ENCODE assay signal across 8 mouse cellular contexts in the genomic region with DNA sequence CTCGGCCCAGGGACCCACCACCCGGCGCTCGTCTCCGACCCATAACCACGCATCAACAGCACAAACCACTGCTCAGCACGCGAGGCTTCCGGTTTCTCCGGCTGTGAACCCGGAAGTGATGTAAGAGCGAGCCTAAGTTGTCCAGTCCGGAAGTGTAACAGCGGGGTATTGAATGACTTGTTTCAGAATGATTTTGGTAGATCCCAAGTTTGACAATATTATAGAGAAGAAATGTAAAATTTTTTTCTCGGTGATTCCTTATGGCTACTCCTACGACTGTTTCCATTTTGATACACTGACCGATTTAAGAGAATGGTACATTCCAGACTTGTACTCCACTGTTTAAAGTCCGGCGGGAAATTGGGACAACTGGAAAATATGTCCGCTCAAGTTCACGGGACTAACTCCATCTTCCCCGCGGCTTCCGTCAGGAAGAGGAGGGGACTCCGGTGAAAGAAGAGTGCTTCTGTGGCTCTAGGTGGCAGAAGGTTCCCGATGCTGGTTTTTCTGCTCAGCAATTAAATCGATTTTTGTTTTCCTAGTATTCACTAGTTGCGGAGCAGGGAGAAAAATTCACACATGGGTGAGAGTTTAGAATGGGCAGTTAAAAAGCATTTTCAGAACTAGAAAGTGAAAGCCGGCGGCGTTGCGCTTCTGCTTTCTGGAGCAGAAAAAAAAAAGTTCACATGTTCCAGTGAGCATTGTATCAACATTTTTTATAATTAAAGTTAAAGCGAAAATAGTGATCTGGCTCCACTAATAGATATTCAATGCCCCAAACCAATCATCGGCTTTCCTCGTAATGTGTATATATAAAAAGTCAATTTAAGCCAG. TPM values are rescaled to one million over a fixed set of nuclear protein-coding genes. Genes with fewer than 3 reads are reported as not detected.
A peak's percentile ranks its signal among the peaks of the same experiment; 100 is the strongest.
DNase-seq lines count a peak whose midpoint lies in the region; ATAC-seq lines count a peak whose summit lies in the region.

A gene (minus strand): TSS at position 99 of the 834 bp plus-strand sequence.

- peak; percentile 96 for ATAC-seq in hindbrain, embryonic 12.5 days (ENCODE audit: low FRiP score)

- peak within 1 kb of the TSS; percentile 76 for H3K9ac ChIP-seq in hindbrain, embryonic 12.5 days

- peak within 1 kb of the TSS; percentile 81 for H3K4me3 ChIP-seq in hindbrain, embryonic 12.5 days

- H3K36me3 ChIP-seq in hindbrain, embryonic 12.5 days: peaks cover 21% of the 10 kb centered on the region

- H3K4me2 ChIP-seq in hindbrain, embryonic 12.5 days (replicated peaks): peak within 1 kb of the TSS; percentile 94

- H3K27ac ChIP-seq in hindbrain, embryonic 12.5 days: peak within 1 kb of the TSS; percentile 76

- no peaks in the 10 kb centered on the region for H3K9me3 ChIP-seq in hindbrain, embryonic 12.5 days (replicated peaks)

- H3K4me1 ChIP-seq in hindbrain, embryonic 12.5 days: peaks cover 11% of the 10 kb centered on the region

- no peaks in the 10 kb centered on the region for H3K27me3 ChIP-seq in hindbrain, embryonic 12.5 days

- WGBS in hindbrain, embryonic 12.5 days: 5% methylated on average over 35 of the region's 35 CpGs

- DNase-seq in NIH3T3 (ENCODE audit: low read depth): peak; percentile 96
- DNase-seq in cerebellum, postnatal 10 days: peak; percentile 93
- peak; percentile 76 to 85 for DNase-seq in frontal cortex, postnatal 10 days (ENCODE audit: low spot score in 2 of 2)
- DNase-seq in layer of hippocampus, postnatal 14 days (ENCODE audit: low spot score in 2 of 2): peak; percentile 88 to 94
- DNase-seq in lung, postnatal 14 days: peak; percentile 90
- DNase-seq in retina, adult 2 months (ENCODE audit: low read depth, low spot score): peak; percentile 97
- peak; percentile 76 to 80 for DNase-seq in thymus, postnatal 36 days

RNA-seq across cellular contexts. Expression of the gene that starts here (rescaled TPM):
- 69.4 and 75.7 TPM in 2 replicates for polyA plus RNA-seq in hindbrain, embryonic 12.5 days (2016; fragmentation: Nextera tagmentation; extraction: Ambion mirVana)
- 10 to 100 TPM; 19.9 to 24.0 TPM for total RNA-seq in layer of hippocampus, postnatal 14 days (2021)

Comparison
In these comparisons a context has a peak if more than half of its experiments do, and no peak if none do; other contexts are left out.
1. Peak in every context shown above with its lines: DNase-seq, ATAC-seq, H3K4me3 ChIP-seq and H3K27ac ChIP-seq.